Mouse (Mus musculus): ENCODE data around the gene Atp6v1g1.

Atp6v1g1 gene

DNA sequence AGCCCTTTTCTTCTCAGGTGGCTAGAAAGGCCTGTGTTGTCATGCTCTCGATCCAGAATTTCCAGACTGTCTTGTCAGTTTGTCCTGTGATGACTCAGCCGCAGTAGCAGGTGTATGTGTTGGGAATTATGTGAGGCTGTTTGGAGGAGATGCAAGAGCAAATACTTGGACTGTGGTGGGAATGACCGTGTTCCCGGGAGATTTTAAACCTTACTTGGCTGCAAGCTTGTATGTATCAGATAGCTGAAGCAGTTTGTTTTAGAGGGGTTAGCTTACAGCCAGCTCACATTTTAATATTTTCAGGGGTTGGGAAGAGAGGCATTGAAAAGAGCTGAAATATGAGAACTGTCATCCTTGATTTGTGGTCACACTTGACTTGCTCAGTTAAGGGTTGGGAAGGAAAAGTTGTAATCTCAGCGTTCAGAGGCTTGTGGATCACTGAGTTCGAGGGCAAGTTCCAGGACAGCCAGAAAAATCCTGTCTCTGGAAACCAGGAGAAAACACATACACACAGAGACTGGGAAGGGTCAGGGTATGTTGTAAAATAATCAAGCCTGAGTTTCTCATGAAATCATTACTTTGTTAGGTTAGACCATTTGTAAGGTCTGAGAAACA lies 2.0 kb downstream of the Atp6v1g1 start:
- no peak for DNase-seq (ENCODE audit: low read depth)

GRCm38 (mm10) chr4:63547799-63548198 lies 3.2 kb downstream of the Atp6v1g1 start:
- no peak for DNase-seq (ENCODE audit: low read depth)

GRCm38 (mm10) chr4:63548491-63548890 lies 3.9 kb downstream of the Atp6v1g1 start:
- DNase-seq (ENCODE audit: low read depth), result no peak

GRCm38 (mm10) chr4:63550908-63551307 lies 6.3 kb downstream of the Atp6v1g1 start:
- no peak for DNase-seq (ENCODE audit: low read depth)

DNA sequence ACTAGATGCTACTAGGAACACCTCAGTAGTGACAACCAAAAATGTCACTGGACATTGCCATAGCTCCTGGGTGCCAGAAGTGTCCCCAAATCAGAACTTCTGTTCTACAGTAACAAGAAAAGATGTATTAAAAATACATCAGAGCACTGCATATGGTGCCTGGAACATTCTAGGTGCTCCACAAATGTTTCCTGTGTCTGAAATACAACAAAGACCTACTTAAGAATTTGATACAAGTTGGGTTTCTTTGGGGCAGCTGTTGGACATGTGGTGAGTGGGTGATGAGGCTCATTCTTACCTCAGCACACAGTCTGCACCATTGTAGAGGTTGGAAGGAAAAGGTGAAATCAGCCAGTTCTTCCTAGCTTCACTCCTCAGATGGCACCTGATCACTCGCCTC lies 8.3 kb downstream of the Atp6v1g1 start:
- no peak for DNase-seq (ENCODE audit: low read depth)

DNA sequence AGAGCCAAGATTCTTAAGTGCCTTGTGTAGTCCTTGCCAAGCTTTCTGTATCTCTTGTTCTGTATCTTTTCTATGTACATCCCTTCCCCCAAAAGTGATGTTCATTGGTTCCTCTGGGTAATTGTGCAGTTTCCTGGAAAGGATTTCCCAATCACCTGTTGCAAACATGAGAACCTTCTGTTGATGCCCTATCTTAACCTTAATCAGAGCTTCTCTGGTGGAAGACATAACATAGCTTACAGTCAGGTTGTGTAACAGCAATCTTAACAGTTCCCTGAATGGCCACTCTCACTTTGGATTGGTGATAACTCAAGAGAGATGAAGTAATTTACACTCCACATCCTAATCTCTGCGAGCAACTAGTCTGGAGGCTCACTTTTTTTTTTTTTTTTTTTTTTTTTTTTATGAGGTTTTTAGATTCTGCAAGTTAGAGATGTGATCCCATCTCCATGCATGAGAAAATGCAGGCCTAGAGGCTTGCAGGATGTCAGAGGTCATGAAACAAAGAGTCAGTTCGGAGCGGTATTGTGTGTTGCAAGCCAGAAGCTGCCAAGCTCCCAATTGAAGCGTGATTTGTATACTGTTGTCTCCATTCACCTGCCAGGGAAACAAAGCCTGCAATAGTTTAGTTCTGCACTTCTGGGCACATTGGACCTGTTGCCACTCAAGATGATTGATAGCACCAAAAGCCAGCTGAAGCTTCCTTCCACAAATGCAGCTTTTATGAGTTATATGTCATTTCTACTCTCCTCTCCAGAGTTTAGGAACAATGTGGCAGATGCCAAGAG lies 9.4 kb downstream of the Atp6v1g1 start:
- no peak for DNase-seq (ENCODE audit: low read depth)

DNA sequence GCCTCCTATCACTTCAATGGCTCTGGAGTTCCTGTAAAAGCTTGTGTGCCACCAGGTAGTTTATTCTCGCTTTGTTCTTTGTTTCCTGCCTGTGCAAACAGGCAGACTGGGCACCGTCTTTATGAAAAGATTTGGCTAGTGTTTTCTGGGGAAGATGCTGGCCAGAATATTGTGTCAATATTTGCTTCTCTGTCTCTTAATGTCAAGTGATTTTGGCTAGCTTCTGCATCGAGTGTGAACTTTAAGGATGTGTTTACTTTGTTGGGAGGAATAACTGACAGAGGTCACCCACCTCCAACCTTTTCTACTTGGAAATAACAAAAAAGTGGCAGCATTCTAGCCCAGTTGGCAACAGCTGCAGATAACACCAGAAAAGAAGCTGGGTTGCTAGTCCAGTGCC lies 10.0 kb downstream of the Atp6v1g1 start:
- no peak for DNase-seq (ENCODE audit: low read depth)

DNA sequence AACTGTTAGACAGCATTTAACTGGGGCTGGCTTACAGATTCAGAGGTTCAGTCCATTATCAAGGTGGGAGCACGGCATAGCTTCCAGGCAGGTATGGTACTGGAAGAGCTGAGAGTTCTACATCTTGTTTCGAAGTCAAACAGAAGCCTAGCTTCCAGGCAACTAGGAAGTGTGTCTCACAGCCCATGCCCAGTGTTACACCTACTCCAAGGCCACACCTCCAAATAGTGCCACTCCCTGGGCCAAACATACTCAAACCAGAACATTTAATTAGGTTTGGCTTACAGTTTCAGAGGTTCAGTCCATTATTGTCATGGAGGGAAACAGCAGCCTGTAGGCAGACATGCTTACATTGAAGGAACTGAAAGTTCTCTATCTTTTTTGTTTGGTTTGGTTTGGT lies 10.5 kb downstream of the Atp6v1g1 start:
- DNase-seq (ENCODE audit: low read depth), result no peak

- DNase-seq (ENCODE audit: low read depth), result no peak
Observed at GRCm38 (mm10) chr4:63556665-63557064, 12.1 kb downstream of the Atp6v1g1 start.

DNA sequence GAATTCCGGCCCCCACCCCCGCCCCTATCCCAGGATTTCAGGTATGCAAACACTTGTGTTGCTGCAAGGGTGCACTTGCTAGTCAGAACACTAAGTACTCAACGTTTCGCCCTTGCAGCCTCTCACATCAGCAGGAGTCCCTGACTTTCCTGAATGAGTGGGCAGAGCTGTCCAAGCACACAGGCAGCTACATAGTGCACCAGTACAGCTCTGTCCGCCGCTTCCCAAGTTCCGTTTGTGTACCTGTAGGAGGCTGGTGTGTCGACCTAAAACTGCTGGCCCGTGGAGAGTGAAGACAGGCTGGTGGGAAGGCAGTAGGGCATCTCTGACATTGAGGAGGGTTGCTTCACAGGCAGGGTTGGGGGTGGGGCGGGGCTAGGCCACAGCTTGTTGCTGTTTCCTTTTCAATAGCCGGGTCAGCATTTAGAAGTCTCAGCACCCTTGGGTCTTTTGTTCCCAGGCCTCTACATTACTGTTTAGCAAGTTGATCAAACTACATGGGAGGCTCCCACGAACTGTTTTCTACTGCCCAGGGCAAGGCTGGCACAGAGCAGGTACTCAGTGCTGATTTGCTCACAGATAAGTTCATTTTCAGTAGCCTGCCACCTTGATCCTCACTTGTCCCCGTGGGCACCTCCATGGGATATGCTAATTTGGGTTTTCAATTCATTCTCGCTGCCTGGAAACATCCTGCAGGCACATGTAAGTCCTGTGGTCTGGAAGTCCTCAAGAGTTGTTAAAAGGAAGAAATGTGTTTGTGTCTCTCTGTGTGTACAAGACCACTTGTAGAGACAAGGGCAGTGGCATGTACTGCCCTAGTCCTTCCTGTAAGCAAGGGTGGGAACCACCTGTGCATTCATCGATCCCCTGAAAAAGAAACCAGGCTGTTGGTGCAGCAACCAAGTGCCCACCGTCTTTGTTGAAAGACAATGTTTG lies 12.8 kb downstream of the Atp6v1g1 start:
- no peak for DNase-seq (ENCODE audit: low read depth)

- no peak for DNase-seq (ENCODE audit: low read depth)
Observed at GRCm38 (mm10) chr4:63558407-63559081, 14.0 kb downstream of the Atp6v1g1 start, which contains the start of gene Tmem268. TSS of gene Tmem268 (plus strand) at chr4:63558781.

DNA sequence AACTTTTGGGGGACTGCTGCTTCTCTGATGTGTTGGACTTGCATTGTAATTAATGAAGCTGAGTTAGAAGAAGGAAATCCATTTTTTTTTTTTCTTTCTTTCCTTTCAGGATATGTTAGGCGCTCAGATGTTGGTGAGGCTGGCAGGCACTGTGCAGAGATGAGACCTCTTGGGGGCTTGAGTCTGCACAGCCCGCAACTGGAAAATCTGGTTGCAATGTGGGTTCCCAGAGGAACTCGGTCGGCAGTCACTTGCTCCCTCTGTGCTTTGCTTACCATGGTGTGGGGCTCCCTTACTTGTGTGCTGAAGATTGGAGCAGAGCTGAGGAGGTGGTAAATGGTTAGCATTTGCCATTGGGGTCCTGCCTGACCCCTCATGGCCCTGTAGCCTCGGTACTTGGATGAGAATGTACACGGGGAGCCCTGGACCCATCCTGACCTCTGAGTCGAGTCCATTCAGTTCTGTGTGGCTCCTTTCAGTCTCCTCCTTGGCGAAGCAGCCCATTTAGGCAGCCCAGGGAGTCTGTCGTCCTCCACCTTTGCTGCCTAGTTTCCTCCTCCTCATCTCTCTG lies 14.6 kb downstream of the Atp6v1g1 start:
- DNase-seq (ENCODE audit: low read depth), result no peak

GRCm38 (mm10) chr4:63560079-63560478 lies 15.5 kb downstream of the Atp6v1g1 start:
- DNase-seq (ENCODE audit: low read depth), result no peak

DNA sequence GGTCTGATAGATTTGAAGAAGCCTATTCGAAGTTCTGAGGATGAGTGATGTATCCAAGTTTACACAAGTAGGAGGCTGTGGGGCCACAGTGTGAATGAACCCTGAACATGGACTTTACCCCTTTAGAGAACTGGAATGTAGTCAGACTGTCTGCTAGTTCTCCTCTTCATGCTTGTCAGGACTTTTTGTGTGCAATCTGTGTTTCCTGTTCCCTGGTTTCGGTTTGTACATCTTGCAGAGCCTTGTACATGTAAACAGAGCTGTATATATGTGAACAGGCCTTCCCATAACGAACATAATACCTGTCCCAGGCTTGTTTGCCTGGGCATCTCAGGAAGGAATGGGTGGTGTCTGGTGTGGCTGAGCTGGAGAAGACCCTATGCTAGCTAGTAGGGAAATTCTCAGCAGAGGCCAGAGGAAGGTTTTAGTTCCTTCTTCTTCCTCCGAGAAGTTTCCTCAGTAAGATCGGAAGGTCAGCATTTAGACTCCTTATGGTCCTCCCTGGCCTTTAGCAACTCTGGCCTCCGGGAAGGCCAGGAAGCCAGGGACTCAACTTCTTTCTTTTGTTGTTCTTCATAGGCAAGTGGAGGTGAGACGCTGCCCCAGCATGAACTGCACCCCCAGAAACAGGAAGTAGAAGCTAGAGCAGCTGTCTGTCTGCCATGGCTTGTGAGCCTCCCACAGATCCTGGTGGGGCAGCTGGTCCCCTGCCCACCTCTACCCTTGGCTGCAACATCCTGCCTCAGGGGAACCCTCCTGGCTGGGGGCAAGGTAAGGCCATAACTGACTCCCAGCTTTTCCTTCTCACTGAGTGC lies 17.5 kb downstream of the Atp6v1g1 start:
- no peak for DNase-seq (ENCODE audit: low read depth)

DNA sequence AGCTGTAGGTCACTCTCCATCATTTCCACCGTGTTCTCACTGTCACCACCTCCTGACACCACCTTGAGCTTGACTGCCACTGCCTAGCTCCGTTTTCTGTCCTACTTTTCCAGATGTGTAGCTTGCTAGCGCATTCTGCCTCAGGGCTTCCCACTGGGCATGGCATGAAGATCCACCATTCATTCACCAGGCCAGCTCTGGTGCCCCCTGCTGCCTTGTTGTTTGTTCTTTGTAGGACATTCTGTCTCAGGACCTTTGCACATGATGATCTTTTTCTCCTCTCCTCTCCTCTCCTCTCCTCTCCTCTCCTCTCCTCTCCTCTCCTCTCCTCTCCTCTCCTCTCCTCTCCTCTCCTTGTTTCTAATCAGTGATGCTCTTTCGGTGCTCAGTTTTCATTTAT lies 18.2 kb downstream of the Atp6v1g1 start:
- DNase-seq (ENCODE audit: low read depth), result no peak

DNA sequence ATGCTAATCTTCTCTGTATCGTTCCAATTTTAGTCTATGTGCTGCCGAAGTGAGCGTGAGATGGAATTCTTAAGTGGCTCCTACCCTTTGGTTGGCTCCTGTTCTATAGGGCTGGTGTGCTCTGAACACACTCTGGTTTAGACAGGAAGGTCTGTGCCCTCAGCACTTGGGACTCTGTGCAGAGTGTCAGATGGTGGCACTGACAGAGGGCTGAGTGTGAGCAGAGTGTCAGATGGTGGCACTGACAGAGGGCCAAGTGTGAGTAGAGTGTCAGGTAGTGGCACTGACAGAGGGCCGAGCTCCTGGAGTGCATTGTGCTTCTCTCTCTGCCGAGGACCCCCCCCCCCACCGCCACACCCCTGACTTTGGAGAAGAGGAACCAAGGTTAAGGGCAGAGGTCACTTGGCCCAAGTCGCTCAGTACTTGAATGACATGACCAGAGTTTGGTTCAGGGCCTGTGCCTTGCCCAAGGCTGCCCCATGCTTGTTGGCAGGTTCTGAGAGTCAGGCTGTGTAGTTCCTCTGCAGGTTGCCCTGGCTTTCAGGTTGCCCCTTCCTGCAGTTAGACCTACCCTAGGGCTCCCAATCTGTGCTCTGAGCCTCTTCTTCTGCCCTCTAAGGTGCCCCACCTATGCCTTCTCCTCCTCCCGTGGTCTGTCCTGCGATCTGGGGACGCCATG lies 23.3 kb downstream of the Atp6v1g1 start:
- DNase-seq (ENCODE audit: low read depth), result no peak

DNA sequence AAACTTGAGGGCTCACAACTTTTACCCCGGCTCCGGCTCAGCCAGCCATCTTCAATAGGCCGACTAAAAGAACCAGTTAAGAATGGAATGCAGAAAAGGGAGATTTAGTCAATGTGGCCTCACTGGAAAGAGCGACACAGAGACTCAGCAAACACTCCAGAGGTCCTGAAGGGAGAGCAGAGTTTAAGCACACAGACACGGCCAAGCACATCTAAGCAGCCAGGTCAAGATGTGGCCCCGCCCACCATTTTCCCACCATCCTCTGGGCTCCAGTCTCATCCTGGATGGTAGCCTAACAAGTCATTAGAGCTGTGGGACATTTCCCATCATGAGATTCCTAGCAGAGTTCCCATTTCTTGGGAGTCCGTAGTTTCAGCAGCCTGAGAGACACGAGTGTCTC lies 24.8 kb downstream of the Atp6v1g1 start:
- no peak for DNase-seq (ENCODE audit: low read depth)

GRCm38 (mm10) chr4:63570208-63570781 lies 25.7 kb downstream of the Atp6v1g1 start:
- no peak for DNase-seq (ENCODE audit: low read depth)

DNA sequence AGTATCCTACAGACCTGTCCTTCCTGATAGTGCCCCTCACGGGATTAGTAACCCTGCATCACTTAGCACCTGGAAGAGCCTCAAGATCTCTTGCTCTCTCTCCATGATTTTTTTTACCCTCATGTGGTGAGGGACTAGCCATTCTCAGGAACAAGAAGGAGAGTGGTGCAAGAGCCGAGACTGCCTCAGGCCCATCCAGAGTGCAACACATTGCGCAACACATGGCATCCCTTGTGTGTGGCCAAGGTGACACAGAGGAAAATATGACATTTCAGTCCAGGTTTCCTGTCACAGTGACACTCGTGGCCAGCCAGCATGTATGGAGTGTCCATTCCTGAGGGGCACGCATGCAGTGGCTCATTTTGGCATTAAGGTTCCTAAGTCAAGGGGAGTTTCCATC lies 28.0 kb downstream of the Atp6v1g1 start:
- no peak for DNase-seq (ENCODE audit: low read depth)

DNA sequence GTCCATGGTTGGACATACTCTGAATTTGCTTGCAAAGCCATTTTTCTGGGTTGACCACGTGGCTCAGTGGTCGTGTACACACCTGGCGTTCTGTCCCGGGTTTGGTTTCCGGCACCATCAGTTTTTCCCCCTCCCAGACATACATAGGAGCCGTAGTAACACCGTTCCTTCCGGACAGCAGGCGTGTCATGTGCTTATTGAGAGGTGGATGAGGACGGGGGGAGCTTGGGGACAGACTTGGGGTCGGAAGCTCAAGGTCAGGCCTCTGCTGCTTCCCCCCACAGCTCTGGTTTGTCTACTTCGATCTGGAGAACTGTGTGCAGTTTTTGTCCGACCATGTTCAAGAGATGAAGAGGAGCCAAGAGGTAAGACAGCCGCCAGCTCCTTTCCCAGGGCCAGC lies 35.1 kb downstream of the Atp6v1g1 start:
- DNase-seq (ENCODE audit: low read depth), result no peak

Measured in c-Kit-positive CD71-negative TER-119-negative erythroid progenitor cells, embryonic 14.5 days (primary cell).